Mouse (Mus musculus) CH12.LX (cell line): ENCODE measurements at regions not wholly inside any gene's neighbourhood (a gene's known extent, or its start where the extent isn't known, plus 50 kb on each side); places are given as distances from the start of the nearest gene placed in this dataset.

Experiments
- DNase-seq: peaks from one replicate; pipeline ENCODE4 v3.0.0-alpha.2; 2013; ENCODE audit errors: extremely low read depth
- H3K27ac ChIP-seq: 2 replicates; pipeline ENCODE4 v1.5.1; 2012; ENCODE audit warnings: low read depth, mild to moderate bottlenecking, control low read depth, moderate library complexity; ENCODE audit not compliant: insufficient read depth
- H3K27me3 ChIP-seq: replicated peaks from 2 replicates; pipeline ENCODE3; 2012; ENCODE audit warnings: inconsistent platforms
- H3K36me3 ChIP-seq, 2 experiments: replicated peaks in 1 of 2; 2 replicates each; pipeline versions ENCODE3 to v1.6.1; 2012; ENCODE audit warnings: inconsistent platforms in 1 of 2, low read length in 1 of 2, mild to moderate bottlenecking in 1 of 2, mixed read lengths in 1 of 2, moderate library complexity in 1 of 2; ENCODE audit not compliant: control insufficient read depth in 1 of 2, insufficient read depth in 1 of 2
- H3K4me1 ChIP-seq, 2 experiments: 2 replicates each; pipeline ENCODE4 v1.6.1; 2012; ENCODE audit warnings: inconsistent platforms in 1 of 2, moderate library complexity in 1 of 2; ENCODE audit not compliant: insufficient read depth in 2 of 2, control insufficient read depth in 1 of 2
- H3K4me2 ChIP-seq: 2 replicates; pipeline ENCODE4 v1.6.1; 2012; ENCODE audit warnings: low read depth, mild to moderate bottlenecking, control low read depth; ENCODE audit not compliant: poor library complexity, insufficient read depth, severe bottlenecking
- H3K4me3 ChIP-seq, 3 experiments: fragments of 150-350 bp in 1 of 3; sonication (generic) in 1 of 3; replicated peaks in 1 of 3; 2 replicates each; pipeline versions ENCODE3 to v1.5.1; 2011 to 2012; ENCODE audit warnings: low read depth in 2 of 3, low read length in 2 of 3, mild to moderate bottlenecking in 2 of 3, moderate library complexity in 2 of 3, control low read depth in 1 of 3, improper control_type of control experiment in 1 of 3, inconsistent platforms in 1 of 3, mixed read lengths in 1 of 3; ENCODE audit not compliant: poor library complexity in 1 of 3
- H3K79me2 ChIP-seq: replicated peaks from 2 replicates; pipeline ENCODE4 v1.6.1; 2012; ENCODE audit warnings: mild to moderate bottlenecking, moderate library complexity; ENCODE audit not compliant: control insufficient read depth, poor library complexity, insufficient read depth, severe bottlenecking; ENCODE audit errors: extremely low read depth
- H3K9ac ChIP-seq: 2 replicates; pipeline ENCODE4 v1.6.1; 2012; ENCODE audit warnings: low read depth, mild to moderate bottlenecking, control low read depth, moderate library complexity; ENCODE audit not compliant: insufficient read depth
- H3K9me3 ChIP-seq: replicated peaks from 2 replicates; pipeline ENCODE3; 2012; ENCODE audit warnings: low read length, inconsistent platforms, mixed read lengths
- BHLHE40 ChIP-seq: IDR thresholded peaks from 2 replicates; pipeline ENCODE4 v1.6.1; 2011; ENCODE audit warnings: mild to moderate bottlenecking, low read depth, low read length, improper control_type of control experiment
- CTCF ChIP-seq, 2 experiments: IDR thresholded peaks in 1 of 2; conservative IDR thresholded peaks in 1 of 2; 2 replicates each; pipeline ENCODE4 v1.5.1; 2011 to 2012; ENCODE audit warnings: low read depth in 2 of 2, low read length in 2 of 2, improper control_type of control experiment in 1 of 2, inconsistent platforms in 1 of 2, mild to moderate bottlenecking in 1 of 2, moderate library complexity in 1 of 2
- ELF1 ChIP-seq: IDR thresholded peaks from 2 replicates; pipeline ENCODE4 v1.6.1; 2014; ENCODE audit warnings: low read depth, mild to moderate bottlenecking, inconsistent platforms, low read length, improper control_type of control experiment
- EP300 ChIP-seq: IDR thresholded peaks from 2 replicates; pipeline ENCODE4 v1.6.1; 2011; ENCODE audit warnings: low read length, improper control_type of control experiment
- HCFC1 ChIP-seq: IDR thresholded peaks from 2 replicates; pipeline ENCODE4 v1.6.1; 2012; ENCODE audit warnings: low read depth, mild to moderate bottlenecking, inconsistent platforms, low read length, improper control_type of control experiment
- JUN ChIP-seq: IDR thresholded peaks from 2 replicates; pipeline ENCODE4 v1.6.1; 2011; ENCODE audit warnings: low read depth, mild to moderate bottlenecking, low read length, improper control_type of control experiment, moderate library complexity; ENCODE audit not compliant: insufficient read depth
- JUND ChIP-seq: conservative IDR thresholded peaks from 2 replicates; pipeline ENCODE4 v1.6.1; 2011; ENCODE audit warnings: low read depth, low read length, improper control_type of control experiment
- KAT2A ChIP-seq: IDR thresholded peaks from 2 replicates; pipeline ENCODE4 v1.6.1; 2012; ENCODE audit warnings: low read length, improper control_type of control experiment, inconsistent platforms; ENCODE audit not compliant: insufficient replicate concordance
- MAX ChIP-seq: IDR thresholded peaks from 2 replicates; pipeline ENCODE4 v1.6.1; 2011; ENCODE audit warnings: low read length, improper control_type of control experiment
- MAZ ChIP-seq: IDR thresholded peaks from 2 replicates; pipeline ENCODE4 v1.6.1; 2012; ENCODE audit warnings: low read depth, mild to moderate bottlenecking, inconsistent platforms, low read length, improper control_type of control experiment, moderate library complexity
- MEF2A ChIP-seq: IDR thresholded peaks from 2 replicates; pipeline ENCODE4 v1.6.1; 2014; ENCODE audit warnings: low read depth, mild to moderate bottlenecking, inconsistent platforms, low read length, improper control_type of control experiment, borderline replicate concordance
- NELFE ChIP-seq: IDR thresholded peaks from 2 replicates; pipeline ENCODE4 v1.6.1; 2011; ENCODE audit warnings: low read depth, low read length, improper control_type of control experiment
- NRF1 ChIP-seq: IDR thresholded peaks from 2 replicates; pipeline ENCODE4 v1.6.1; 2014; ENCODE audit warnings: low read depth, mild to moderate bottlenecking, inconsistent platforms, low read length, improper control_type of control experiment, moderate library complexity
- PAX5 ChIP-seq: IDR thresholded peaks from 2 replicates; pipeline ENCODE4 v1.6.1; 2012; ENCODE audit warnings: low read length, inconsistent platforms, mixed read lengths
- POLR2A ChIP-seq: IDR thresholded peaks from 2 replicates; pipeline ENCODE4 v1.6.1; 2011; ENCODE audit warnings: low read depth, mild to moderate bottlenecking, improper control_type of control experiment, low read length
- POLR2AphosphoS2 ChIP-seq: IDR thresholded peaks from 2 replicates; pipeline ENCODE4 v1.6.1; 2011; ENCODE audit warnings: low read depth, low read length, improper control_type of control experiment
- RAD21 ChIP-seq: IDR thresholded peaks from 2 replicates; pipeline ENCODE4 v1.6.1; 2011; ENCODE audit warnings: low read depth, mild to moderate bottlenecking, low read length, improper control_type of control experiment, moderate library complexity
- RCOR1 ChIP-seq: conservative IDR thresholded peaks from 2 replicates; pipeline ENCODE4 v1.6.1; 2012; ENCODE audit warnings: low read depth, mild to moderate bottlenecking, inconsistent platforms, low read length, improper control_type of control experiment
- SIN3A ChIP-seq: IDR thresholded peaks from 2 replicates; pipeline ENCODE4 v1.6.1; 2012; ENCODE audit warnings: low read length, improper control_type of control experiment, inconsistent platforms
- SMC3 ChIP-seq: IDR thresholded peaks from 2 replicates; pipeline ENCODE4 v1.6.1; 2011; ENCODE audit warnings: low read depth, low read length, improper control_type of control experiment
- TBP ChIP-seq: conservative IDR thresholded peaks from 2 replicates; pipeline ENCODE4 v1.6.1; 2011; ENCODE audit warnings: low read depth, low read length, improper control_type of control experiment
- TCF12 ChIP-seq: IDR thresholded peaks from 2 replicates; pipeline ENCODE4 v1.6.1; 2014; ENCODE audit warnings: low read depth, mild to moderate bottlenecking, inconsistent platforms, low read length, improper control_type of control experiment
- UBTF ChIP-seq: IDR thresholded peaks from 2 replicates; pipeline ENCODE4 v1.6.1; 2012; ENCODE audit warnings: low read depth, mild to moderate bottlenecking, inconsistent platforms, low read length, improper control_type of control experiment, moderate library complexity
- USF1 ChIP-seq: IDR thresholded peaks from 2 replicates; pipeline ENCODE4 v1.6.1; 2014; ENCODE audit warnings: low read depth, mild to moderate bottlenecking, inconsistent platforms, low read length, improper control_type of control experiment
- ZC3H11A ChIP-seq: IDR thresholded peaks from 2 replicates; pipeline ENCODE4 v1.6.1; 2012; ENCODE audit warnings: low read depth, mild to moderate bottlenecking, inconsistent platforms, low read length, improper control_type of control experiment
- ZMIZ1 ChIP-seq: IDR thresholded peaks from 2 replicates; pipeline ENCODE4 v1.6.1; 2012; ENCODE audit warnings: low read depth, mild to moderate bottlenecking, inconsistent platforms, low read length, improper control_type of control experiment
- dilution Hi-C: fragments of 300-500 bp; cut with MboI; formaldehyde crosslinking; loops from 2 replicates; pipeline ENCODE4 v1.14.3; 2020; ENCODE audit warnings: low sequenced_read_pairs; ENCODE audit not compliant: extremely low pct_unique_long_range_greater_than_20kb, extremely low pct_ligation_motif_present
- in situ Hi-C: fragments of 300-500 bp; cut with MboI; formaldehyde crosslinking; loops from 3 replicates; pipeline ENCODE4 v1.14.3; 2019; ENCODE audit warnings: low sequenced_read_pairs, low pct_ligation_motif_present, low pct_unique_long_range_greater_than_20kb, mixed read lengths

DNA sequence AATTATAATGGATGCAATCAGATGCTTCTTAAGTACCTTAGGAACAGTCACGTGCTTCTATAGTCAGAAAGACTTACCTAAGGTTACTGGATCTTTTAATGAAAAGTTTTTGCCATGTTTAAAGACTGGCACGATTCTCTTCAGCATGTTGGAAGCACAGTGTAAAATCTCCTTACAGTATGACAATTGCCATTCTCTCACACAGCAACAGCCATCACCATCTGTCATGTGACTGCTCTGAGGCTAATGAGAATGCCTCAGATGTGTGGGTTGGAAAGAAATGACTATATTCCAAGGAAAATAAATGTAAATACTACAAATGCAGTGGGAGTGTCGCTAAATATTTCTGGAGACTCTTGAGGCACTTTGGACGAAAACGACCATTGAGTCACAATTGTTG is 670.8 kb downstream of the Cetn3 start:
- Histone ChIP-seq H3K27me3 (no peaks in the 10 kb centered on the region), H3K4me1 (no peaks in the 10 kb centered on the region), H3K4me3 (no peak overlapping the region), H3K79me2 (no peaks in the 10 kb centered on the region), H3K4me2 (no peak overlapping the region), H3K9me3 (no peaks in the 10 kb centered on the region), H3K9ac (no peak overlapping the region), H3K27ac (no peak overlapping the region), H3K36me3 (no peaks in the 10 kb centered on the region)
- TF ChIP-seq CTCF (conservative IDR thresholded peaks at IDR 0.05 in 1 of 2, IDR thresholded peaks at IDR 0.05 in 1 of 2; ENCODE audit: low read depth in 2 of 2, low read length in 2 of 2) (no peak), MAX (no peak), PAX5 (no peak), NRF1 (no peak), POLR2A (no peak), ZMIZ1 (no peak), RCOR1 (no peak), KAT2A (no peak), TBP (no peak), UBTF (no peak), BHLHE40 (no peak), MEF2A (no peak), JUND (no peak), HCFC1 (no peak), EP300 (no peak), POLR2AphosphoS2 (no peak), MAZ (no peak), NELFE (no peak), SIN3A (no peak)
- no peak for DNase-seq
- dilution Hi-C loops, result no loop called here
- in situ Hi-C loops, result no loop called here

GRCm38 (mm10) chr13:82483265-82483929 is 700.5 kb downstream of the Cetn3 start:
- dilution Hi-C loops (no loop called here), in situ Hi-C loops (no loop called here)
- Histone ChIP-seq H3K4me1 (no peaks in the 10 kb centered on the region), H3K27me3 (no peaks in the 10 kb centered on the region), H3K36me3 (no peaks in the 10 kb centered on the region), H3K79me2 (no peaks in the 10 kb centered on the region), H3K9me3 (no peaks in the 10 kb centered on the region), H3K27ac (no peak overlapping the region), H3K4me2 (no peak overlapping the region), H3K9ac (no peak overlapping the region), H3K4me3 (no peak overlapping the region)
- no peak for TF ChIP-seq ELF1
- TF ChIP-seq USF1, result no peak
- TF ChIP-seq TCF12, result no peak
- TF ChIP-seq NELFE, result no peak
- TF ChIP-seq RCOR1, result no peak
- no peak for TF ChIP-seq POLR2A
- no peak for TF ChIP-seq JUN
- no peak for TF ChIP-seq MEF2A
- no peak for TF ChIP-seq TBP
- no peak for TF ChIP-seq ZC3H11A
- TF ChIP-seq RAD21, result no peak
- TF ChIP-seq SMC3, result no peak
- no peak for DNase-seq
